Mouse (Mus musculus) frontal cortex, postnatal 14 days (tissue): Measurements from ENCODE around the gene 3110001I22Rik.
"Not testable (repeated sequence)": the region's sequence is repeated elsewhere in the genome, so short reads cannot be mapped to it uniquely, and the experiment has no call there.

Experiments
- DNase-seq, 2 experiments: peaks; one replicate each; pipeline ENCODE4 v3.0.0; 2022; ENCODE audit warnings: low spot score in 2 of 2

Gene 3110001I22Rik

DNA sequence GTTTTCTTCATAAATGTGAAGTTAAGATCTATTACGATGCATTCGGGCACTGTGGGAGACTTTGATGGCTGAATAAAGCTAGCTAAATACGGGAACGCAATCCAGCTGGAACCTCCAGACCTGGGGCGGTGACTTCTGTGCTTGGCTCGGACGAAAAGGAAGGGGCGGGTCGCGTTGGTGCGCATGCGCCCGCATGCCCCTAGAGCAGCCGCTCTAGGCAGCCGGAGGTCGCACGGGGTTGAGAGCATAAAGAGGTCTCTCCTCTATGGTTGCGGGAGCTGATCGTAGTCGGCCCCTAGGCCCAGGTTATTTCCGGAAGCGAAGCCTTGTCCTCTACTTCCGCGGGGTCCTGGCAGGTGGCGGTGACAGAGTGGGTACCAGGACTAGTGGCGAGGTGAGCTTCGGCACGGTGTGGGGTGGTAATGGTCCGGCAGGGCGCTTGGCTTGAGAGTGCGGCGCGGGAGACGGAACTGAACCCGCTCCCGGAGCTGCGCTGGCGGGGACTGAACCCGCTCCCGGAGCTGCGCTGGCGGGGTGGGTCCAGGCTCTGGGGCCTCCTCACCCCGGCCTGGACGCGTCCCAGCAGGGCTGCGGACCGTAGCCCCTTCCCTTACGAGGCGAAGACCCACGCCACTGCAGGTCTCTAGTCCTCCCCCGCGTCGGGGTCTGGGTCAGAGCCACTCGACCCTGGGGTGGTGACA, at the start of gene 3110001I22Rik, which contains the start of gene Bfar:
Gene 3110001I22Rik, plus strand, starts transcription at position 245 of the 701 bp plus-strand sequence.
Gene Bfar, plus strand, starts transcription at position 174 of the 701 bp plus-strand sequence.
- peak; percentile 82 to 83 for DNase-seq

GRCm38 (mm10) chr16:13628345-13628744, 43.4 kb upstream of the 3110001I22Rik start:
- no peak for DNase-seq

DNA sequence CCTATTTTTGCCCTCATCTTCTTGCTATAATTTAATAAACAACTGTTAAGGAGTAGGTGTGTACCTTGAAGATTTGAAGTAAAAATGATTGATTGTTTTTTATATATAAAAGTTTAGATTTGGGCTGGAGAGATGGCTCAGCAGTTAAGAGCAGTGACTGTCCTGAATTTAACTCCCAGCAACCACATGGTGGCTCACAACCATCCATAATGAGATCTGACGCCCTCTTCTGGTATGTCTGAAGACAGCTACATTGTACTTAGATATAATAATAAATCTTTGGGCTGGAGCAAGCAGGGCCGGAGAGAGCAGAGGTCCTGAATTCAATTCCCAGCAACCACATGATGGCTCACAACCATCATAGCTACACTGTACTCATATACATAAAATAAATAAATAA, 33.5 kb upstream of the 3110001I22Rik start:
- not testable (repeated sequence) for DNase-seq

DNA sequence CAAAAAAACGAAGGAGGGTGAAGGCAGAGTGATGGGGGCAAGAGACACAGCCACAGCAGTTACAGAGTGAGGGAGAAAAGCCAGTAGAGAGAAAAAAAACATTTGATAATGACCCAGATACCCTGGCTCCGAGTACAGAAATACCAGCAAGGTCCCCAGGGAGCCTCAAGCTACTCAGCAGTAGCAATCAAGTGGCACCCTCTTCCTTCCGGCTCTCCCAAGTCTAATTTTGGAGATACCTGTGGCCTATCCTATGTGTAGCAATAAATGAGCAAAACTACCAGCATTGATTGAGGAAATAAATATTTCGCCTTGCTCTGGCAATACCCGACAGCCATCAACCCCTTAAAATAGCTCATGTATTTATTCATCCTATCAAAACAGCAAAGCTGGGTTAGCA, 32.2 kb upstream of the 3110001I22Rik start:
- no peak for DNase-seq

GRCm38 (mm10) chr16:13640064-13640463, 31.7 kb upstream of the 3110001I22Rik start:
- no peak for DNase-seq

DNA sequence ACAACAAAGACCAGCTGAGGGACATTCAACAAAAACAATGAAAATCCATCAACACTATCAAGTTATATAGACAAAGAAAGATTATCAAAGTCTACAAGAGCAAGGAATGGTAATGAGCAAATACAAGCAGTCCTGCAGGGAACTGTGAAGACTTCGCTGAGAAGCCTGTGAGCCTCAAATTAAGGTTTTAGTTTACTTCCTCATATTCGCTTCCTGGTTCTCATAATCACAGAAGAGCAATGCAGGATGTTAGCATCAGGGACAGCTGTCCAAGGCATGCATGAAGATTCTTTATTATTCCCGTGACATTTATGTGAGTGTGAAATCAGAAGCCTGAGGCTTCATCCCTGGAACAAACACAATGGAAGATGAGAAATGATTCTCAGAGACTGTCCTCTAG, 27.3 kb upstream of the 3110001I22Rik start:
- DNase-seq, result no peak

DNA sequence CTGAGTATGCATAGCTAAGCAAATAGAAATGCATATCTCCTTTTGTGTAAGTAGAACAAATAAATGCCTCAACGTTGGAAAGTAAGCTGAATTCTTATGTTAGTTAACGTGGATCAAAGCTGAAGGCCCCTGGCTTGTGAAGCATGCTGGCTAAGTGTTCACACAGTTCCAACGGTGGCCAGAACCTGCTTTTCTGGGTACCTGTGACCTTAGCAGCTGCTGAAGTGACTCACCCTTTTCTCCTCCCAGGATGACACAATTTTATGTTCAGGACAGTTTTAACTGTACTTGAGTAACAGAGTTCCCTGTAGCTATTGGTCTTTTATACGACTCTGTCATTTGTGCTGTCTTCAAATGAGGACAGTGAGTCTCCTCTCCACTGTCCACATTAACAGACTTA, 25.8 kb upstream of the 3110001I22Rik start:
- DNase-seq, result no peak

- DNase-seq, result no peak
Measured at GRCm38 (mm10) chr16:13658886-13659285, 12.8 kb upstream of the 3110001I22Rik start.

GRCm38 (mm10) chr16:13660736-13661135, 11.0 kb upstream of the 3110001I22Rik start:
- DNase-seq, result no peak

- DNase-seq, result peak; percentile 86 to 92
Measured at GRCm38 (mm10) chr16:13667878-13668343, 3.8 kb upstream of the 3110001I22Rik start, which contains the start of gene Parn. Gene Parn (minus strand): TSS chr16:13668170.

GRCm38 (mm10) chr16:13668402-13669108, 3.2 kb upstream of the 3110001I22Rik start:
- no peak for DNase-seq

DNA sequence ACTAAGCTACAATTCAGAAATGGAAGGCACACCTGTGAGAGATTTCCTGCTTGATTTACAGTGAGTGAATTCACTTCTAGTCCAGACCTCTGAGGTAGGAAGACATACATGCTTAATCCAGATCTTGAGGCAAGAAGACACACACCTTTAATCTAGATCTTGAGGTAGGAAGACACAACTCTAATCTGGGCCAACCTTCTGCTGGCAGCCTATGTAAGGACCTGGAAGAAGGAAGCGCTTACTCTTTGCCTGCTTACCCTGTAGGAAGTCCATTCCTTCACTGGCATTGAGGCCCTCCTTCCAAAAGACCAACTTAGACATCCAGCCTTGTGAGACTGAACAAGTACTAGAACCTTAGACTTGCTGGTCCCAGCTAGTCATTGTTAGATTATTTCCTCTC, 2.4 kb upstream of the 3110001I22Rik start:
- DNase-seq, result no peak

DNA sequence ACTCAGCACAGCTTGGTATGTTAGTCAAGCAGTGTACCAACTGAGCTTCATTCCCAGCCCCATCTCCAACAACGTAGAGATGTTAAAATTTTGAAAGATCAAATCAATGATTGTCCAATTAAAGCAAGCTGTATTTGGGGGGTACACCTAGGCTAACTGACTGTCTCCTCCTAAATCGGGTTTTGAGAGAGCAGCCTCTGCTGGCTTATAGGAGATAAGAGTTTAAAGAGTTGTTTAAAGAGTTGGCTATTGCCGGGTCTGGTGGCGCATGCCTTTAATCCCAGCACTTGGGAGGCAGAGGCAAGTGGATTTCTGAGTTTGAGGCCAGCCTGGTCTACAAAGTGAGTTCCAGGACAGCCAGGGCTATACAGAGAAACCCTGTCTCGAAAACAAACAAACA, 833 bp upstream of the 3110001I22Rik start:
- not testable (repeated sequence) for DNase-seq

- peak; percentile 17 to 24 for DNase-seq
Measured at GRCm38 (mm10) chr16:13672386-13672898, 713 bp downstream of the 3110001I22Rik start.

GRCm38 (mm10) chr16:13673114-13673513, 1.4 kb downstream of the 3110001I22Rik start:
- no peak for DNase-seq

DNA sequence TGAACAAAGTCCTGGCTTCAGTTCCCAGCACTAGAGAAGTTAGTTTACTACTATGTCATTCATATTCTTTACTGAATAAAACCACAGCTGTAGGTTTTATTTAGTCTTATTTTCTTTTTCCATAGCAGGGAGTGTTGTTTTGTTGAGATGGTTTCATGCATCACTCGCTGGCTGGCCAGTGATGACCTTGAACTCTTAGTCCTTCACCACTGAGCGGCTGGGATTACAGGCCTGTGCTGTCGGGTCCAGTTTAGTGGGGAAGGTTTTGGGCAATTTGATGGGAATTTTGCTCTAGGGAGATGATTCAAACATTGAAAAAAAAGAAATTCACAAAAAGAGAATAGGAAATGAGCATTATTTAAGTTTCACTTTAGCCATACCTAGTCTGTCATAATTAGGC, 2.8 kb downstream of the 3110001I22Rik start:
- DNase-seq, result no peak

DNA sequence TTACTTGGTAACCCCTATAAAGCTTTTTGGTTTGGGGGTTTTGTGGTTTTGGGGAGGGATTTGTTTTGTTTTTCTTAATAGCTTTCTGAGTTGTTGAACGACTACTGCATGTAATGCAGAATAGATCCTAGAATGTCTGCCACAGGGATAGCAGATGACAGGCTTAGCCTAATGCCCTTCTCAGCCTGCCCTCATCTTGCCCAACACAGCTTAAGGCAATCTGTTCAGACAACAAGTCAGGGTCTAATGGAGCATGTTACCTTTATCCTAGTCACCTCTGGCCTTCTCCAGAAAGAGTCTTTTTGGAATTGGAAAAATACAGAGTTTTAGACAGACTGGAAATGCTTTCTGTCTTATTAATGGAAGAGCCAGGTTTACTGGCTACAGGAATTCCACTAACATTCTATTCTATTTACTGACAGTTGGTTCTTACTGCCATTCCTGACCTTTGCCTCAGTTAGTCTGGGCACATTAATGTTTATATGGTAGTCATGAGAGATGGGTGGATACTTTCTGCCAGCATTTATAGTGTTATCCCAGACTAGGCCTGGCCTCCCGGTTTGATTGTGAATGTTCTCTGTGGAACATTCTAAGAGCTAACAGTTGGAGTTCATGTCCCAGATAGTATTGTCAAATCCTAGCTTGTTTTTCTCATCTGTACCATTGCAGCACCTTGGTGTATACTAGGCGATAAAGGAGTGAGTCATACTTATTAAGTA, 7.0 kb downstream of the 3110001I22Rik start:
- no peak for DNase-seq

DNA sequence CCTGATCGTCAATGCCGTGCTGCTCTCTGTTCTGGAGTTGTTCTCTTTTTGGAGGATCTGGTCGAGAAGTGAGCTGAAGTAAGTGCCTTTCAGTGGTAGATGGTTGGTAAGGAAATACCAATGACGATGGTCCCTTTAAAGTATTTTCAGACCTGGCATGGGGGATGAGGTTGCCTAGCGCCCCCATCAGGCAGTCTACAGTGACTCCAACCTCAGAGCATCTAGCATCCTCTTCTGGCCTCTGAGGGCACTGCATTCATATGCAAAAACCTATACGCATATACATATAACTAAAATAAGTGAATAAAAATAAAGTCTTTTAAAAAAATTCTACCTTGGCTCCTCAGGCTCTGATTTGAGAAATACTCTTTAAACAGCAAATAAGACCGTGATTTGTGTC, 27.3 kb downstream of the 3110001I22Rik start:
- no peak for DNase-seq

DNA sequence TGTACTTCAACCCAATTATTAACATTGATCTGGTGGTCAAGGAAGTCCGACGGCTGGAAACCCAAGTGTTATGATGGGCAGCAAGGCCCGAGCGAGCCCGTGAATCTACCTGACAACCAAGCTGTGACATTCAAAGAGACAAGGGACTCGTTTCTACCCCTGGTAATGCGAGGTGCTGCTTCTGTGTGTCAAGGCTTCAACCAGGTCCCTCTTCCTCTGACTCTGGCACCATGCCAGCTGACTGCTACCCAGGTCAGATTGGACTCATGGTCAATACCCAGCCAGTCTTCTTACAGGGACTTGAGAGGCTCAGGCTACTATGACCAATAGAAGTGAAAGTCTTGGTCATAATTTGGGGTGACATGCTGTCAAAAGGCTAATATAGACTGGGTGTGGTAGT, 30.5 kb downstream of the 3110001I22Rik start:
- no peak for DNase-seq

DNA sequence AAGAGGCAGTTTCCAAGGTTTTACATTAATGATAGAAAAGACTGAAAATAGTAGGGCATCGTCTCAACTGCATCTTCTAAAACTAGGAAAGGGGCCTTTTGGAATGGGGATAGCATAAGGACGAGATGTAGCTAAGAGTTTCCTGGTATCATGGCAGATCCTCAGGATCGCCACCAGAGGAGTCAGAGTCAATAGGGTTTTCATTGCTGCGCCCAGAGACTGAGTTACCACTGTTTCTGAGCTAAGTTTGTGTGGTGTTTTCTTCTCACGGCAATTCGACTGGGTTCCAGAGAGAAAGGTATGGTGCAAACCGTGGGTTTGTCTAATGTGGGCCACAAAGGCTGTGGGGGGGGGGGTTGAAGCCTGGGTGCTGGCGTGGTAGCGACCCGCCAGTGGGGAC, 32.9 kb downstream of the 3110001I22Rik start:
- DNase-seq, result no peak

DNA sequence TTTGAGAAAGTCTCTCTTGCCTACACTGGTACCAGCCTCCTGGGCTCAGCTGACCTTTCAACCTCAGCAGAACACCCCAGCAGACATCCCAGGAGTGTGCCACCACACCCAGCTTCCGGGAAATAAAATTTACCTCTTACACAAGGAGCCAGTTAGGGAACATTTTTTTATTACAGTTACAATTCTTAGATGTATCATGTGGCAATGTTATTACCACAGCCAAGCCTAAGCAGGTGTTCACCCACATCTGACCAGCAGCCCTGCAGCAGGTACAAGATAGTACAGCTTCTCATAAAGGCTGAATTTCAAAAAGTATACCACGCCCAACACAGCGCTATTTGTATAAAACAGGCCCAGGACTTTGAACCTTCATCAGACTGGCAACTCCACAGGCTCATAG, 43.2 kb downstream of the 3110001I22Rik start:
- DNase-seq, result no peak
